19 mouse cellular contexts compared by ENCODE assay signal in the genomic region with DNA sequence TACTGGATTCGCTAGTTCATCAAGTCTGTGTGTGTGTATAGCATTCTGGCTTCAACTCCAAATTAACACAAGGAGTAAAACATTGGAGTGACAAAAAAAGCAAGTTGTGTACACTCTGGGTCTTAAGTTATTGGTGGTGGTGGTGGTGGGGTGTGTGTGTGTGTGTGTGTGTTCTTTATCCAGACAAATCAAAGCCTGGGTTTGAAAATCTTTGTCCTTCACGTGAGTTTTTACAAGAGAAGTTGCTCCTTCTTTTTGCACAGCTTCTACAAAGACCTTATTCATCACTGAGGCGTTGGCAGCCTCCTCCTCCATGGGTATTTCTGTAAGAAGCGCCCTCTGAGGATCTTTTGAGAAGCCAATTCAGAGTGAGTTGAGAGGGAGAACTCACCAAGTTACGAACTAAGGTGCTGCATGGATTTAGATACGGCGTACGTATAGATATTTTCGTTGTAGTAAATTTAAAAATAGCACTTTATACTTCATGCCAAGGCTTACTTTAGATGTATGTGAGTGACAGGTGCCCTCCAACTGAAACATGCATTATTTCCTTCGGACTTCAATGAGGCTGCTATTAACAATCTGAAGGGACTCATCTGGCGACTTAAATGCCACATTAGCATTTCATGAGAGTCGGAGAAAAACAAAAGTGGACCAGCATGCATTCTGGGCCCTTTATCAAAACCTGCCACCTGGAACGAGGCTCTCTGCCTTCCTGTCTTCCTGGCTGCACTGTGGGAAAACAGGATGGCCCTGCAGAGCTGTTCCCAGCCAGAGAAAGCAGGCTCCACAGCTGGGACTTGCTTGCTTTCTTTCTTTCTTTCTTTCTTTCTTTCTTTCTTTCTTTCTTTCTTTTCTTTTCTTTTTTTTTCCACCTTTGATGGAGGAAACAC. TPM values are rescaled to one million over a fixed set of nuclear protein-coding genes. Genes with fewer than 3 reads are reported as not detected.
DNase-seq lines count a peak whose midpoint lies in the region; ATAC-seq and TF ChIP-seq lines count a peak whose summit lies in the region.
"Had no signal": no experiment of that assay in that cellular context is flagged by ENCODE, and none has a peak within 500 bp of the region (broad histone marks: within the 10 kb centered on the region; RNA-seq: fewer than 3 reads in every experiment).

No protein-coding gene starts in this region.

- no peaks in the 10 kb centered on the region; the same call in 1 of the 2 replicates for H3K4me1 ChIP-seq in hindbrain, embryonic 11.5 days (replicated peaks; ENCODE audit: control insufficient read depth, insufficient read depth, low read length)
- peaks cover 4% of the 10 kb centered on the region; the same call in 1 of the 2 replicates for H3K4me1 ChIP-seq in midbrain, embryonic 16.5 days (ENCODE audit: control insufficient read depth, insufficient read depth, low read length)
- H3K4me1 ChIP-seq: heart, embryonic 10.5 days had no signal

- no peaks in the 10 kb centered on the region for H3K27me3 ChIP-seq in hindbrain, embryonic 11.5 days (ENCODE audit: control insufficient read depth, insufficient read depth, low read length)
- H3K27me3 ChIP-seq in midbrain, embryonic 16.5 days (ENCODE audit: control insufficient read depth, insufficient read depth, low read depth, low read length): no peaks in the 10 kb centered on the region

- no peaks in the 10 kb centered on the region for H3K36me3 ChIP-seq in hindbrain, embryonic 11.5 days (ENCODE audit: control insufficient read depth, insufficient read depth, low read length)
- H3K36me3 ChIP-seq in midbrain, embryonic 16.5 days (ENCODE audit: control insufficient read depth, insufficient read depth, low read length): no peaks in the 10 kb centered on the region
- H3K36me3 ChIP-seq: heart, embryonic 10.5 days had no signal

- no peak for TF ChIP-seq CTCF in left cerebral cortex, adult 2 months (IDR thresholded peaks at IDR 0.05)

- ATAC-seq in hindbrain, embryonic 11.5 days (ENCODE audit: low FRiP score): no peak
- ATAC-seq in midbrain, embryonic 16.5 days: no peak
- ATAC-seq: activated CD4-positive, CD25-positive, alpha-beta regulatory T cell, adult 4 months; liver, postnatal 0 days had no signal

- no peak overlapping the region for H3K4me2 ChIP-seq in hindbrain, embryonic 11.5 days (replicated peaks; ENCODE audit: low read depth, low read length)
- H3K4me2 ChIP-seq in midbrain, embryonic 16.5 days (ENCODE audit: low read length): no peak overlapping the region

- H3K4me3 ChIP-seq in left cerebral cortex, adult 2 months: no peak overlapping the region
- H3K4me3 ChIP-seq in hindbrain, embryonic 11.5 days (ENCODE audit: low read depth, low read length): no peak overlapping the region
- H3K4me3 ChIP-seq in midbrain, embryonic 16.5 days (ENCODE audit: low read depth, low read length): no peak overlapping the region
- H3K4me3 ChIP-seq: heart, embryonic 10.5 days; layer of hippocampus, adult 2 months had no signal

- H3K27ac ChIP-seq in left cerebral cortex, adult 2 months: peak overlapping the region; percentile 63; the same call in 1 of the 2 replicates
- peak overlapping the region; percentile 33; the same call in 1 of the 2 replicates for H3K27ac ChIP-seq in hindbrain, embryonic 11.5 days (ENCODE audit: low read depth, low read length)
- H3K27ac ChIP-seq in midbrain, embryonic 16.5 days (ENCODE audit: low read length): peak overlapping the region; percentile 18
- H3K27ac ChIP-seq: heart, embryonic 10.5 days; layer of hippocampus, adult 2 months; macrophage had no signal

- H3K9ac ChIP-seq in hindbrain, embryonic 11.5 days (ENCODE audit: low read depth, low read length): no peak overlapping the region
- H3K9ac ChIP-seq in midbrain, embryonic 16.5 days (ENCODE audit: low read depth, low read length): no peak overlapping the region
- H3K9ac ChIP-seq: liver, postnatal 0 days had no signal

- no peaks in the 10 kb centered on the region for H3K9me3 ChIP-seq in hindbrain, embryonic 11.5 days (ENCODE audit: control insufficient read depth, low read length)
- H3K9me3 ChIP-seq in midbrain, embryonic 16.5 days (replicated peaks; ENCODE audit: control insufficient read depth, low read length, poor library complexity, severe bottlenecking): no peaks in the 10 kb centered on the region
- H3K9me3 ChIP-seq: heart, embryonic 10.5 days had no signal

- 47% methylated on average over 13 of the region's 13 CpGs for WGBS in hindbrain, embryonic 11.5 days
- WGBS in midbrain, embryonic 16.5 days: 28% methylated on average over 13 of the region's 13 CpGs

- DNase-seq in left cerebral cortex, adult 2 months (ENCODE audit: extremely low spot score in 1 of 2, low spot score in 2 of 2): no peak
- DNase-seq in left cerebral cortex, adult 11 months (ENCODE audit: low spot score): no peak
- DNase-seq in brain, adult 2 months (ENCODE audit: low read depth, low spot score): peak; percentile 76
- no peak for DNase-seq in hindbrain, embryonic 11.5 days (ENCODE audit: low spot score)
- no peak for DNase-seq in heart, adult 8-10 months (ENCODE audit: low spot score)
- DNase-seq in urinary bladder, adult 2 months (ENCODE audit: low spot score): no peak
- DNase-seq in thymus, postnatal 0 days (ENCODE audit: low spot score): no peak
- DNase-seq: cerebellum, adult 9-11 months; heart, postnatal 36 days; kidney, adult 8-10 months; left cerebral cortex, postnatal 4 days; liver, postnatal 0 days; thymus, postnatal 14 days had no signal

- intact Hi-C loops in left cerebral cortex, adult 2 months (cut with DNase I): no loop called here

RNA-seq across cellular contexts. Expression of a gene that starts 18.7 kb away (rescaled TPM):
- 1 to 10 TPM; 5.5 to 5.8 TPM for total RNA-seq in left cerebral cortex, adult 2 months (2021)
- 0.61 and 0.85 TPM in 2 replicates for polyA plus RNA-seq in hindbrain, embryonic 11.5 days (2014; fragmentation: Nextera tagmentation; extraction: Ambion mirVana)
- 2.5 and 3.1 TPM in 2 replicates for polyA plus RNA-seq in midbrain, embryonic 16.5 days (2015; fragmentation: Nextera tagmentation; extraction: Ambion mirVana)
- total RNA-seq in heart, adult 8-10 months (2022): under 1 TPM in 3 of 4 experiments, not detected in 1; 0.28 to 0.47 (median 0.38) TPM
- 0.14 TPM in 1 of 2 replicates, not detected in the other for polyA plus RNA-seq in urinary bladder, adult 2 months (2012; rRNA removed)
- 0.37 and 0.65 TPM in 2 replicates for polyA plus RNA-seq in thymus, postnatal 0 days (2015; fragmentation: Nextera tagmentation; extraction: Ambion mirVana)
- total RNA-seq: neutrophil, adult 5-6 weeks had no signal
- polyA plus RNA-seq: liver, postnatal 0 days; macrophage had no signal

RNA-seq across cellular contexts. Expression of a gene that starts 23.0 kb away (rescaled TPM):
- 10 to 100 TPM; 55.4 to 57.6 TPM for total RNA-seq in left cerebral cortex, adult 2 months (2021)
- 86.2 and 87.3 TPM in 2 replicates for polyA plus RNA-seq in hindbrain, embryonic 11.5 days (2014; fragmentation: Nextera tagmentation; extraction: Ambion mirVana)
- 58.6 and 67.5 TPM in 2 replicates for polyA plus RNA-seq in midbrain, embryonic 16.5 days (2015; fragmentation: Nextera tagmentation; extraction: Ambion mirVana)
- total RNA-seq in heart, adult 8-10 months (2022): 10 to 100 TPM; 36.1 to 40.2 (median 38.7) TPM
- polyA plus RNA-seq in urinary bladder, adult 2 months (2012; rRNA removed): 20.3 and 24.9 TPM in 2 replicates
- 77.0 and 86.8 TPM in 2 replicates for polyA plus RNA-seq in thymus, postnatal 0 days (2015; fragmentation: Nextera tagmentation; extraction: Ambion mirVana)

RNA-seq across cellular contexts. Expression of a gene that starts 50.1 kb away (rescaled TPM):
- 10 to 100 TPM; 27.2 to 29.1 TPM for total RNA-seq in left cerebral cortex, adult 2 months (2021)
- polyA plus RNA-seq in hindbrain, embryonic 11.5 days (2014; fragmentation: Nextera tagmentation; extraction: Ambion mirVana): 13.0 and 14.5 TPM in 2 replicates
- 17.6 and 18.2 TPM in 2 replicates for polyA plus RNA-seq in midbrain, embryonic 16.5 days (2015; fragmentation: Nextera tagmentation; extraction: Ambion mirVana)
- total RNA-seq in heart, adult 8-10 months (2022): 10 to 100 TPM; 18.7 to 21.1 (median 19.9) TPM
- polyA plus RNA-seq in urinary bladder, adult 2 months (2012; rRNA removed): 10.2 TPM in 2 replicates
- polyA plus RNA-seq in thymus, postnatal 0 days (2015; fragmentation: Nextera tagmentation; extraction: Ambion mirVana): 26.9 and 27.7 TPM in 2 replicates
